Mouse (Mus musculus) limb, embryonic 10.5 days (tissue): ENCODE data around the gene Agbl3. TPM values are rescaled to one million over a fixed set of nuclear protein-coding genes. Genes with fewer than 3 reads are reported as not detected.

Experiments used
- DNase-seq: peaks from one replicate; pipeline ENCODE4 v3.0.0-alpha.2; 2017; ENCODE audit warnings: low spot score
- H3K27ac ChIP-seq: fragments of 300-500 bp; sonication (generic); 2 replicates; pipeline ENCODE4 v1.5.1; 2016; ENCODE audit warnings: mild to moderate bottlenecking
- H3K27me3 ChIP-seq: fragments of 300-500 bp; sonication (generic); 2 replicates; pipeline ENCODE4 v1.6.1; 2016; ENCODE audit warnings: low read depth, mild to moderate bottlenecking; ENCODE audit not compliant: poor library complexity, severe bottlenecking
- H3K36me3 ChIP-seq: fragments of 300-500 bp; sonication (generic); 2 replicates; pipeline ENCODE4 v1.6.1; 2016; ENCODE audit warnings: mild to moderate bottlenecking, moderate library complexity
- H3K4me1 ChIP-seq: fragments of 300-500 bp; sonication (generic); 2 replicates; pipeline ENCODE4 v1.6.1; 2016
- H3K4me3 ChIP-seq: fragments of 300-500 bp; sonication (generic); 2 replicates; pipeline ENCODE4 v1.5.1; 2016; ENCODE audit warnings: mild to moderate bottlenecking, moderate library complexity
- H3K9me3 ChIP-seq: fragments of 300-500 bp; sonication (generic); replicated peaks from 2 replicates; pipeline ENCODE4 v1.6.1; 2016; ENCODE audit warnings: mild to moderate bottlenecking
- WGBS: fragments of 180-500 bp; shearing (Covaris S2); methylation state at CpG from one replicate; pipeline ENCODE4 v1.1.7; 2016; 5-methylcytosine and 5-hydroxymethylcytosine counted together
- polyA plus RNA-seq: library from polyadenylated mRNA; unstranded; fragments of >200 nt; fragmentation: Nextera tagmentation; extraction: Ambion mirVana; gene quantifications from 2 replicates; pipeline ENCODE4 v1.2.1, GENCODE M21; 2016

Gene Agbl3
- polyA plus RNA-seq, 1 experiment from 2014 or later: 4.7 TPM

- no peak for DNase-seq
- 54% methylated on average over 4 of the region's 4 CpGs for WGBS
- no peak overlapping the region for H3K4me3 ChIP-seq
Observed at GRCm38 (mm10) chr6:34760023-34760422, 20.2 kb upstream of the Agbl3 start.

GRCm38 (mm10) chr6:34765721-34766120, 14.5 kb upstream of the Agbl3 start:
- Histone ChIP-seq H3K4me1 (no peaks in the 10 kb centered on the region), H3K27me3 (no peaks in the 10 kb centered on the region), H3K27ac (no peak overlapping the region), H3K4me3 (no peak overlapping the region), H3K36me3 (peaks cover 88% of the 10 kb centered on the region), H3K9me3 (no peaks in the 10 kb centered on the region)
- WGBS: 91% methylated on average over 5 of the region's 5 CpGs
- DNase-seq: no peak

More at GRCm38 (mm10) chr6:34760023-34760422, 20.2 kb upstream of the Agbl3 start:
- no peaks in the 10 kb centered on the region for H3K4me1 ChIP-seq
- no peak overlapping the region for H3K27ac ChIP-seq
- no peaks in the 10 kb centered on the region for H3K27me3 ChIP-seq
- peaks cover 96% of the 10 kb centered on the region for H3K36me3 ChIP-seq
- no peaks in the 10 kb centered on the region for H3K9me3 ChIP-seq

- Histone ChIP-seq H3K9me3 (no peaks in the 10 kb centered on the region), H3K27ac (no peak overlapping the region), H3K4me3 (no peak overlapping the region), H3K36me3 (peaks cover 75% of the 10 kb centered on the region), H3K4me1 (no peaks in the 10 kb centered on the region), H3K27me3 (no peaks in the 10 kb centered on the region)
- DNase-seq: no peak
- whole genome bisulfite sequencing: 93% methylated on average over 2 of the region's 2 CpGs
Observed at GRCm38 (mm10) chr6:34769984-34770383, 10.2 kb upstream of the Agbl3 start.

GRCm38 (mm10) chr6:34770491-34770890, 9.7 kb upstream of the Agbl3 start:
- DNase-seq: no peak
- WGBS: 92% methylated on average over 6 of the region's 6 CpGs
- H3K36me3 ChIP-seq: peaks cover 70% of the 10 kb centered on the region
- no peak overlapping the region for H3K4me3 ChIP-seq
- no peaks in the 10 kb centered on the region for H3K9me3 ChIP-seq
- H3K27ac ChIP-seq: no peak overlapping the region
- H3K4me1 ChIP-seq: no peaks in the 10 kb centered on the region
- H3K27me3 ChIP-seq: no peaks in the 10 kb centered on the region

- Histone ChIP-seq H3K27ac (no peak overlapping the region), H3K36me3 (peaks cover 26% of the 10 kb centered on the region), H3K4me1 (peaks cover 12% of the 10 kb centered on the region; the same call in 1 of the 2 replicates), H3K9me3 (no peaks in the 10 kb centered on the region), H3K27me3 (no peaks in the 10 kb centered on the region), H3K4me3 (no peak overlapping the region)
- DNase-seq: no peak
Observed at GRCm38 (mm10) chr6:34776396-34776795, 3.8 kb upstream of the Agbl3 start.

GRCm38 (mm10) chr6:34777094-34777493, 3.1 kb upstream of the Agbl3 start:
- WGBS: 86% methylated on average over 2 of the region's 2 CpGs
- no peak for DNase-seq

GRCm38 (mm10) chr6:34777981-34778668, 2.1 kb upstream of the Agbl3 start:
- no peaks in the 10 kb centered on the region for H3K9me3 ChIP-seq
- H3K4me3 ChIP-seq: no peak overlapping the region
- H3K27ac ChIP-seq: no peak overlapping the region
- WGBS: 76% methylated on average over 10 of the region's 10 CpGs
- no peak for DNase-seq
- peaks cover 12% of the 10 kb centered on the region; the same call in 1 of the 2 replicates for H3K4me1 ChIP-seq
- H3K27me3 ChIP-seq: no peaks in the 10 kb centered on the region
- peaks cover 11% of the 10 kb centered on the region for H3K36me3 ChIP-seq

More at GRCm38 (mm10) chr6:34777094-34777493, 3.1 kb upstream of the Agbl3 start:
- Histone ChIP-seq H3K9me3 (no peaks in the 10 kb centered on the region), H3K36me3 (peaks cover 19% of the 10 kb centered on the region), H3K4me3 (no peak overlapping the region), H3K4me1 (peaks cover 12% of the 10 kb centered on the region; the same call in 1 of the 2 replicates), H3K27ac (no peak overlapping the region), H3K27me3 (no peaks in the 10 kb centered on the region)

- Histone ChIP-seq H3K4me3 (peak overlapping the region; percentile 75), H3K9me3 (no peaks in the 10 kb centered on the region), H3K27me3 (no peaks in the 10 kb centered on the region), H3K27ac (peak overlapping the region; percentile 97), H3K36me3 (0 out of 2 replicates have a peak, but pooled peaks cover 2% of the 10 kb centered on the region), H3K4me1 (peaks cover 12% of the 10 kb centered on the region; the same call in 1 of the 2 replicates)
- no peak for DNase-seq
- WGBS: 7% methylated on average over 13 of the region's 13 CpGs
Observed at GRCm38 (mm10) chr6:34780943-34781289, 684 bp downstream of the Agbl3 start.

- no peak for DNase-seq
- Histone ChIP-seq H3K27ac (no peak overlapping the region), H3K9me3 (no peaks in the 10 kb centered on the region), H3K27me3 (no peaks in the 10 kb centered on the region), H3K36me3 (no peaks in the 10 kb centered on the region), H3K4me1 (peaks cover 12% of the 10 kb centered on the region; the same call in 1 of the 2 replicates), H3K4me3 (no peak overlapping the region)
- 95% methylated on average over 1 of the region's 1 CpGs for WGBS
Observed at GRCm38 (mm10) chr6:34782493-34782892, 2.3 kb downstream of the Agbl3 start.

GRCm38 (mm10) chr6:34796881-34797280, 16.6 kb downstream of the Agbl3 start:
- no peak overlapping the region for H3K4me3 ChIP-seq
- 80% methylated on average over 3 of the region's 3 CpGs for WGBS
- no peaks in the 10 kb centered on the region for H3K4me1 ChIP-seq
- DNase-seq: no peak
- H3K27ac ChIP-seq: no peak overlapping the region
- H3K9me3 ChIP-seq: no peaks in the 10 kb centered on the region
- no peaks in the 10 kb centered on the region for H3K36me3 ChIP-seq
- H3K27me3 ChIP-seq: no peaks in the 10 kb centered on the region

GRCm38 (mm10) chr6:34797887-34798286, 17.7 kb downstream of the Agbl3 start:
- Histone ChIP-seq H3K4me3 (no peak overlapping the region), H3K9me3 (no peaks in the 10 kb centered on the region), H3K27me3 (no peaks in the 10 kb centered on the region), H3K27ac (no peak overlapping the region), H3K4me1 (no peaks in the 10 kb centered on the region), H3K36me3 (no peaks in the 10 kb centered on the region)
- no peak for DNase-seq
- WGBS: 82% methylated on average over 3 of the region's 3 CpGs

GRCm38 (mm10) chr6:34805582-34805981, 25.4 kb downstream of the Agbl3 start:
- Histone ChIP-seq H3K27ac (no peak overlapping the region), H3K9me3 (no peaks in the 10 kb centered on the region), H3K4me1 (no peaks in the 10 kb centered on the region), H3K36me3 (no peaks in the 10 kb centered on the region), H3K4me3 (no peak overlapping the region), H3K27me3 (no peaks in the 10 kb centered on the region)
- 77% methylated on average over 2 of the region's 2 CpGs for WGBS
- no peak for DNase-seq

GRCm38 (mm10) chr6:34810651-34811050, 30.4 kb downstream of the Agbl3 start:
- no peak for DNase-seq
- H3K27me3 ChIP-seq: no peaks in the 10 kb centered on the region
- no peaks in the 10 kb centered on the region for H3K9me3 ChIP-seq
- no peak overlapping the region for H3K4me3 ChIP-seq
- no peaks in the 10 kb centered on the region for H3K4me1 ChIP-seq
- no peaks in the 10 kb centered on the region for H3K36me3 ChIP-seq
- WGBS: 89% methylated on average over 4 of the region's 4 CpGs
- H3K27ac ChIP-seq: no peak overlapping the region

- Histone ChIP-seq H3K27ac (no peak overlapping the region), H3K36me3 (no peaks in the 10 kb centered on the region), H3K27me3 (no peaks in the 10 kb centered on the region), H3K4me1 (no peaks in the 10 kb centered on the region), H3K9me3 (no peaks in the 10 kb centered on the region), H3K4me3 (no peak overlapping the region)
- DNase-seq: no peak
Observed at GRCm38 (mm10) chr6:34824406-34824805, 44.2 kb downstream of the Agbl3 start.
